Mouse (Mus musculus) left cerebral cortex, postnatal 10 days (tissue): ENCODE measurements at regions not wholly inside any gene's neighbourhood (a gene's known extent, or its start where the extent isn't known, plus 50 kb on each side); places are given as distances from the start of the nearest gene placed in this dataset.

ENCODE experiments used
- DNase-seq, 2 experiments: peaks; one replicate each; pipeline ENCODE4 v3.0.0; 2021 to 2022; ENCODE audit warnings: low spot score in 2 of 2, mixed read lengths in 1 of 2; ENCODE audit errors: extremely low spot score in 1 of 2
- intact Hi-C: fragments of 180-260 bp; cut with DNase I; formaldehyde crosslinking; loops from one replicate; pipeline ENCODE4 v1.15.1; 2025

DNA sequence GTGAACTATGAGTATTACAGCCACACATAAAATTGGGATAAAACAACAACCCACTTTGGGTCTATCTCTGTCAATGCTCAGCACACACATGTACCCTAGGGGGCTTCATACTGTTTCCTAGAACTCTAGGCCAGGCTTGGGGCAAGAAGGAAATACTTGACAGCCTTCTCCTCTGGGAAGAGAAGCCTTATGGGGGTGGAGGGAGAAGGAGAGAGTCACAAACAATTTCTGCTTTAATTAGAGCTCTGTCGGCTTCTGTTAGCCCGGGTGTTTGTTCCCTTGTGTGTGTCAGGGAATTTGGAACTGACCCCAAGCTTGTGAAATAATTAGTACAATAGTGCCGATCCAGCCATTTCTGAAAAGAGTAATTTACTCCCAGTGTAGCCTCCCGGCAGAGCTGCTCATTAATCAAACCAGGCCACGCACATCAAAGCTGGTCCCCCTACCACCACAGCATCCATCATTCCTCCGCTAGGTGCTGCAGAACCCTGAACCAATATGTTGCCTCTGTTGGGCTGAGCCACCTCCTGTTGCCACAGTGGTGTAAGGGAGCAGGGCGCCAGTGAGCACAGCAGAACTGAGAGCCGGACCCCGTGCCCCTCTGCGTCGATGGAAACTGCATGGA is 307.3 kb downstream of the Tmem114 start:
- no peak for DNase-seq
- intact Hi-C loops, result no loop called here

DNA sequence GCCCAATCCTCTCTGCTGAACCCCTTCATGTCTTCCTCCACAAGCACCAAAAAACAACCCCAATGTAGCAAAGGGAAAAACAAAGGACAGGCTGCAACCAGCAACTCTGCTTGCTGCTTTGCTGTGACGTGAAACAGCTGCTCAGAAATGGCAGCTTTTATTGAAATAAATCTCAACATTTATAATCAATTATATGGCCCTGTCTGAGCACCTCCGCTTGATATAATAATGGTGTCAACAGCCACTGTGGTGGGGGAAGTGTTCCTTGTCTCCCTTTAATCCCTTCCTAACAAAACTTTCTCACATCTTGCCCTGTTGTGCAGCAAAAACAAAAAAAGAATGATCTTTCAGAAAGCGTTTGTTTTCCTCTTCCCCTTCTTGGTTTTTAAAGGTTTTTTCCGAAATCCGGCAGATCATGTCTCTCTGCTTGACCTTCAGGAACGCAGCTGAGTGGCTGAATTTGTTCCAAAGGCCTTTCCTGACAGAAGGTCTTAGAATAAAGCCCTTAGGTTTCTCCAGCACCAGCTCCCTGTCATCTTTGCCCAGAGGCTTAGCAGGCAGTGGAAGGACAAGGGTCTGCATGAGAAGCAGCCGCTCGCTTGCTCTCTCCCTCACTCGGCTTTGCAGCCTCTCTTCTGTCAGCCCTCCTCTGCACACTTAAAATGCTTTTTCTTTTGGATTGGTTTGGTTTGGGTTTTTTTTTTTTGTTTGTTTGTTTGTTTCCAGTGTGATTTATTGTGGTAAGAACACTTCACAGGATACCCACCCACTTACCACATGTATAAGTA is 313.4 kb downstream of the Tmem114 start:
- intact Hi-C loops, result no loop called here
- no peak for DNase-seq

DNA sequence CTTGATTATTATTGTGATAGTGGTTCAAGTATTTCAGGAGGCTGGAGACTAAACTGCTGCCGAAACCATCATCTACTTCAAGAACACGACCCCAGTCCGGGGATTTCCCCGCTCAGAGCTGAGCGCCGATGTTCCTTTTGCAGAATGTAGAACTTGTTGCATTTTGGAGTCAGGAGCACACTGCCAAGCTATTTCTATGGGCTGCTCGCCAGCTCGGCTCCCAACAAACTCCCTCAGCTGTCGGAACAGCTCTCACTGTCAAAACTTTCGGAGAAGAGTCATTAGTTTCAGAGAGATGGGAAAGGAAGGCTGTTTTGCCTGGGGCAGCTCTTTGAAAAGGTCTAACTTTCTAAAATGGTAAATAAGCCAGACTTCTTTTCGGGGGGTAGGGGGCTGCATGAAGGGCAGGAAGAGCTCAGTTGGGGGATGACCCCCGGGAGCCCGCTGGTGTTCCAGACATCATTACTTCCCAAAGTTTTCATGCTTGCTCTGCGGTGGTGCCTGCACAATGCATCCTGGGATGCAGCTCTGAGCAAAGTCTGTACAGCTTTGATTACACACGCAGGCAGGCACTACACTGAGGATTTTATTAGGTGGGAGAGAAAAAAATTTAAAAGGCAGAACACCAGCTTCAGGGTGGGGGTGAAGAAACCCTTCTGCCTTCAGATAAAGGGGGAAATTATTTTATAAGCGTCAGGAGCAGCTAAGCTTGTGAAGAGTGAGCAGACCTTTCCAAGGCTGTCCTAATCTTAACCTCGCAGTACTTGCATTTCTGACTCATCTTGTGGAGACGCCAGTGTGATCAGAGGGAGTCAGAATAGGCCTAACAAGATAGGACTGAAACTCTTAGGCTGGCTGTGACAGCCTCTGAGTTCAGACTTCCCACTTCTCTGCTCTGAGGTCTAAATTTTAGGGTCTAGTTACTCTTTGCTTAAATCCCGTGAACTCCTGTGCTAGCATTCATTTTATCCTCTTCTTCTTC is 316.5 kb downstream of the Tmem114 start:
- intact Hi-C loops, result no loop called here
- peak; percentile 40 to 59 for DNase-seq

DNA sequence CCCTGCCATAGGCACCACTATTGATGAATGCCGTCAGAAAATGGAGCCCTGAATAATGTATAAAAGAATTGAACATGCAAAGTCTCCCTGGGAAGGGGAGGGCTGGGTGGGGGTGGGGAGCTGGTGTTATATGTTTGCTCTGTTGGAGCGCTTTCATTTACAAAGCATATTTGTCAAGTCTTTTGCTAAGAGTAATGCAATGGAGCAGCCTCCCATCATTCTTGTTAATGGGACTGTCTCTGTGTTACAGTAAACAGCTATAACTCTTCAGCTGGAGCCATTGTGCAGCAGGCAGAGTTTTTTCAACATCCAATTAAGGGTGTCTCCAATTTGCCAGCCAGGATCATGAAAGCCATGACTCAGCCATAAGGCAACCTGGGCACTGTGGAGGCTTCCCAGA is 345.9 kb downstream of the Tmem114 start:
- no peak for DNase-seq
- intact Hi-C loops, result no loop called here

DNA sequence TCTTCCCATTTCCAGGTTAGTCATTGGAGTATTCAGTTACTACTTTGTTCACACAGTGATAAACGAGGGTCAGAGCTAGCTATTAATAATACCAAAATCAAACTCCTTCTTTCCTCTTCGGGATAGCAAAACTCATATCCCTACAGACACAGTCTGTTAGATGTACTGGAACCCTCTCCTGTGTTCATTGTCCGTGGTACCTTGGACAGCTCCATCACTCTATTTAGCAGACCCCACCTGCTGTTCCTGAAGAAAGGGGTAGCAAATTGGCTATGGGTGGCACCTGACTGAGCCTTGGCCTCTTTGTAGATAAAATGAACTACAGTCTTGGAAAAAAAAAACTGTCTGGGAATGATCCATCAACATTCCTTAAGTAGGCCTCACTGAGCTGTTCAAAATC is 346.5 kb downstream of the Tmem114 start:
- no peak for DNase-seq
- intact Hi-C loops, result no loop called here

DNA sequence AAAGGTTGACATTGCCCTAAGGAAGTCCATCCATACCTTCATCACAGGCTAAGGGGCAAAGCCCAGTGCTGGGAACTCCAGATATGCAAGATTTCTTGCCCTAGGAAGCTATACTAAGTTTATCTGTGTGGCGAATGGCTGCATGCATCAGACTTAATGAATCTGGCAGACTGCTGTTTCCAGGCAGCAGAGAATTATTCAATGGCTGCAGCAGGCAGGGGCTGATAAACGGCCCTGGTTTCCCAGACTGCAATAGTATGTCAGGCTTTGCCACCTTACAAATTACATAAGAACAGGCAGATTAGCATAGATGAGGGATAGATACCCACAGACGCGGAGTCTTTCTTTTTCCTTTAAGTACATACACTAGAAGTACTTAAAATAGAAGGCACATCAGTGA is 350.2 kb downstream of the Tmem114 start:
- intact Hi-C loops, result no loop called here
- DNase-seq, result no peak

DNA sequence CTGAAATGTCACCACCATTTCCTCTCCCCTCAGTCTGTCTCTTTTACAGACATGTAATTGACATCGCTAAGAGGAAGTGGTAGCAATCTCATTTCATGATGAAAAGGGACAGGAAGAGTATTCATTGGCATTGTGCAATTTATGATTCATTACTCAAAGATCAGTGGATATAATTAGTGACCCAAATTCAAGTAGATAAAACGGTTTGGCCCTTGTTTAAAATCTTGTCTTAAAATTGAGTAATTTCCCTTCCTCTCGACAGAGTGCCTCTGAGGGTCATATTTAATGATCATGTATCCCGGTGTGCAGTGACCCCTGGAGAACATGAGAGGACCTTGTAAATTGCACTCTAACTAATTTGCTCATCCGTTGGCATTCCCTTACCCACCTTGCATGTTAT is 371.0 kb downstream of the Tmem114 start:
- no peak for DNase-seq
- intact Hi-C loops, result no loop called here

DNA sequence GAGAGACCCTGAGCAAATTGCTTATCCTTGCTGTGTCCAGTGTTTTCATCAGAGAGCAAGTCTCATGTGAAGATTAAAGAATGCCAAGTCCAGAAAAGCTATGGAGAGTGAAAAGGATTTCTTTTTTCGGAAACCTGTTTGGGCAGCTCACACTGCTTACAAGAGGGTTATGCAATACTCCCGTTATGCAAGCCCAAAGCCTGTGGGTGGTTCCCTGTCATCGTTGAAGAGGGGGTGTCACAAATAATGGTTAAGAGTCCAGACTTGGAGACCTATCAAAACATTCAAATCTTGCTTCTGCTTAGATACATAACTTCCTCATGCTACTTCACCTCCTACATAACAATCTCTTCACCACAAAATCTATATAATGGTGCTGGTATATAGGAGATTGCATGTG is 416.0 kb downstream of the Tmem114 start:
- intact Hi-C loops, result no loop called here

DNA sequence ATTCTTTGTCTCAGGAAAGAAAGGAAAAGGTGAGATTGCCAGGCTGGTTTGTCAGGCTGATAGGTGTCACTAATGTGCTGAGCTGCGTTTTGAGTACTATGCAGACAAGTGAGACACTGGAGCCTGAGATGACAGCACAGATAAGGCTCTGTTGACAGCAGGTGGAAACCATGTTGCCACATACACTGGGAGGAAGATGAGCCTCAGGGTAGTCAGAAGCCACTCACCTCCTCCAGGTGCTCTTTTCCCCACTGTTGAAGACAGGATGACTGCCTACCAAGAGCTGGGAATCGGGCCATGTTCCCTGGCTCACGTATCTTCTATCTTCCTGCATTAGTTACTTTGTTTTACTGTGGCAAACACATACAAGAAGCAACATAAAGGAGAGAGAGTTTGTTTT is 418.3 kb downstream of the Tmem114 start:
- DNase-seq, result no peak
- intact Hi-C loops, result no loop called here

More for the DNA sequence above, 416.0 kb downstream of the Tmem114 start:
- no peak for DNase-seq

DNA sequence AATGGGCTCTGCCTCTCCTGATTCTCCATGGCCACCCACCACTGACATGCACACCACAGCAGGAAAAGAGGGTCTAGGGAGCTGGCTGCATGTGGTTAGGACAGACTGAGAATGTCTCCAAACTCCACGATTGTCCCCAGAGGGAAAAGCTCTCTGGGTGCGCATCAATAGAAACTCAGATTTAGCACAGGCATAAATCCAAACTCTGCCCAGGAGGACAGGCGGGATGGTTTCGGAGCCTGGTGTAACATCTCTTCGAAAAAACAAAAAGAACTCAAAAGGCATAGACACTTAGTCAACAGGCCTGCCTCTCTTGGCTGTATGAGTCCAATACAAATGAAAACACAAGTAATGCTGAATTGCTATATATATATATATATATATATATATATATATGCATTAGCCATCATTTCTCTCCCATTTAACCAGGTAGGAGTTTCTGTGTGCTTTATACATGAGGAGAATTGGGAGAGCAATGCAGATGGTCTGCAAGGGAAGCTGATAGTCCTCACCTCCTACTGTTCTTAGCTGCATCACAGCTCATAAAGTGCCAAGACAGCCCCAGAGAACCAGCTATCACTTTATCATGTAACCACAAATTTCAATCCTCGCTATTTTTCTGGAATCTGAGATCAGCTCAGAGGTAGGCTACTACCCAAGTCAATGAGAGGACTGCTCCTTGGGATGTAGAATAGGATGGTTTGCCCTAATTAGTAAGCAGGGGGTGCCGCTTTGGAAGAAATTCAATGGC is 422.4 kb downstream of the Tmem114 start:
- DNase-seq, result no peak
- intact Hi-C loops, result no loop called here

DNA sequence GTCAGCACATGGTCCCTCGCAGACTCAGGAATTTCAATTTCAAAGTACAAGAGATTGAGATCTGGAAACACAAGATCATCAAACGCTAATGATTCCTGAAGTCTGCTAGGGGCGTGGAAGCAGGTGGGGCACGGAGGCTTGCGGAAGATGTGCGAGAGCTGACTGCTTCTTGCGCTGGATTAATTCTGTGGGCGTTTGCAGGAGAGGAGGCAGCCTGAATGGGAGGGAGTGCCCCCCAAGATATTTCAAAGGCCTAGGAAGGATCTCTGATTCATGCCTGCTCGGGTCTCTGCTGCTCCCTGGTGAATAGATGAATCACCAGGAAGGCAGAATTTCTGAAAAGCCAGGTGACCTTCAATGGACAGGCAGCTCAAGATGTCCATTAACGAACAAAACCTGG is 442.1 kb downstream of the Tmem114 start:
- no peak for DNase-seq
- intact Hi-C loops, result no loop called here

DNA sequence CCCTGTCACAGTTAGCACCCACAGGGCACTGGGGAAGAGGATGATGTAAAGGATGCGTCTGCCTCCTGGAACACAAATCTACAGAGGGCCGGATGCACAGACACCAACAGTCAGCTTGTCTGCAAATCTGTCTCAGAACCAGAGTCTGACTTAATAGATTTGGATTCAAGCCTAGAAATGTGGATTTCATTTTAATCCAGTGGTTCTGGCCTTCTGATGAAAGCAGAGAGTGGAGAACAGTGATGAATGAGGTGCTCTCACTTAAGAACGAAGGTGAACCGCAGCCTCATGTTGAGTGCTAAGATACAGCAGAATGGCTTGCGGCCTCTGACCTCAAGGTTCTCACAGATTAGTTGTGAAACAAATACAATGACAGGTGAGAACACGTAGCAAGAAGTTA is 446.5 kb downstream of the Tmem114 start:
- DNase-seq, result no peak
- intact Hi-C loops, result no loop called here

DNA sequence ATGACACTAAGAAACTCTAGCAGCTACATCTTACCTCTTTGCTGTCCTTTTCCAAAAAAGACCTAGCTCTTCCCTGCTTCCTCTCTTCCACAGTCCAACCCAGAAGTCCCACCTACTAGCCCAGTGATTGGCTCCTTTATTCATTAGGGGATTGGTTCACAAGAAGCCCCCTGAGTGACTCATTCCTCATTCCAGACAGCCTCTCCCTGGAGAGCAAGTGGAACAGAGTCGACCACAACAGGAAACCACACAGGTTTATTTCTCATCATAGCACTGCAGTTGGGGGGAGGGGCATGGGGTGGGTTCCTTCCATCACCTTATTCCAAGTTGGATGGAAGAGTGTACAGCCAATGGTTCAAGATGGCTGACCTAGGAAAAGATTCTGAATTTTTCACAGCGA is 473.3 kb downstream of the Tmem114 start:
- intact Hi-C loops, result no loop called here
- DNase-seq, result no peak

DNA sequence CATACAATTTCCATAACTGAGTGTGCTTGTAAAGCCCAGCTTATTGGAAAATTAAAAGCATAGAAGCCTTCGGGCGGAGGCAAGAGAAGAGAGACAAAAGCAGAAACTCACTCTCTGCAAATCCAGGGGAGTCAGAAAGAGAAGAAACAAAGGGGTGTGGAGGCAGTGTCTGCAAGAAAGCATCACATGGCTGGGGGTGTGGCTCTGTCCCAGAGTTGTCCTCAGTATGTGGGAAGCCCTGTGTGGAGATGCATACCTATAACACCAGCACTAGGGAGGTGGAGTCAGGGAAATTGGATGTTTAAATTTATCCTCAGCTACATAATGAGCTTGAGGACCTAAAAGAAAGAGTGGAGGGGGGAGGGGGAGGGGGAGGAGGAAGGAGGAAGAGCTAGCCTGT is 482.6 kb downstream of the Tmem114 start:
- DNase-seq, result no peak
- intact Hi-C loops, result no loop called here

DNA sequence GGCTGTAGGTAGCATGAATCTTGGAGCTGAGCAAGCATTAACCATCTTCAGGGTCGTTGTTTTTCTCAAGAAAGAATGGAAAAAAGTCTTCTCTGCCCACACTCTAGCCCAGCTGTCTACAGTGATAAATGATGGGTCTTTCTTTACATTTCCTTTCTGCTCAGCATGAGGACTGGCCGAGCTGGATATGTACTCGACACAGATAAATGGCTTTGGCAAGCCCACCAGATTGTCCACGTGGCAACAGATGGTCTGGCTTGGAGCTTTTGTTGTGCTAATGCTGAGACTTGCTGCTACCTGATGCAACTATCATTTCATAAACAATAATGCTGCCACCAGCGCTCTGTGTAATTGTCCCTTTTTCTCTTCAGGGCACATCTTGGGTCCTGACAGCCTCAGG is 487.8 kb downstream of the Tmem114 start:
- intact Hi-C loops, result no loop called here
- DNase-seq, result no peak

DNA sequence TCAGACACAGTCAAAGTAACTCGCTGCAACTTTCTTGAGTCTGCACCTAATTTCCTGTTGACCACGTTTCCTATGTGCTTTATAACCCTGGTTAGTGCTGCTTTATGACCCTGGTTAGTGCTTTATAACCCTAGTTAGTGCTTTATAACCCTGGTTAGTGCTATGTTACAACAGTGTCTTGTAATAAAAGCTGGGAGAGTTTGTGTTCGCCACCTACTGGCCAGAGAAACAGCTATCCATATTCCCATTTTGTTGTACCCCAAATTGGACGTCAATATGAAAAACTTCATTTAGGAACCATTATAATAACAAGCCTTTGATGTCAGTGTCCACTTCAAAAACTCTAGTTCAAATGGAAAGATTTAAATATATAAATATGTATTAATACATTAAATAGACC is 492.6 kb downstream of the Tmem114 start:
- intact Hi-C loops, result no loop called here
- no peak for DNase-seq

DNA sequence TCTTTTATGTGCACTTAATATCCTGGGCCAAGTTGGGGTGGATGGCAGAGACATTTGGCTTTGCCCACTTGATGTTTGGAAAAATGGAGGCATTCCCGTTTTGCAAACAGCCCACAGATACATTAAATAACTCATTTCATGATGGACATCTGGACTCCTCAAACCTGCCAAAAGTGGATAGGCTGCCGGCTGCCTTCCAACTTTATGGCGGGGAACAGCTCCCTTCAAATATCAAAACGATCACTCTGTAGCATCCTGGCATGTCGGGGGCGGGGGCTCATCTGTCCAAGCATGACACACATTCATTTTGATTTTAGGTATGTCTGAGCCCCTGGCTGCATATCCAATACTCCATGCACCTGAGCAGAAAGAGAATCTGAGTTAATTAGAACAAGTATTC is 493.3 kb downstream of the Tmem114 start:
- no peak for DNase-seq
- intact Hi-C loops, result no loop called here

DNA sequence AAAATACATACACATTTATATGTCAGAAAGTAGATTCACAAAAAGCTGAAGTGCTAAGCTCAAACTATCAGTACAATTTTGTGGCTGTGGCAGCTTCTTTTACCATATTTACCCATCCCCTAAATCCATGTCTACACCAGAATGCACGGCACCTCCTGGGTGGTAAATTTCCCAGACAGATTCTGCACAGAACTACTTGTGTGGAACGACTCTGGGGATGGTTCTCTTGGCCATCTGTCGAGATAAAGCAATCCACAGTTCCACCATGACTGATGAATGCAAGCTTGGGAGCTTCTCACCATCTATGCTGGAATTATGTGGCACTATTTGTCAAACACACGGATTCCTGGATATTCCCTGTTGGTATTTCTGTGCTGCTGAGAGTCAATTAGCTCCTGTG is 495.8 kb downstream of the Tmem114 start:
- DNase-seq, result no peak
- intact Hi-C loops, result no loop called here

DNA sequence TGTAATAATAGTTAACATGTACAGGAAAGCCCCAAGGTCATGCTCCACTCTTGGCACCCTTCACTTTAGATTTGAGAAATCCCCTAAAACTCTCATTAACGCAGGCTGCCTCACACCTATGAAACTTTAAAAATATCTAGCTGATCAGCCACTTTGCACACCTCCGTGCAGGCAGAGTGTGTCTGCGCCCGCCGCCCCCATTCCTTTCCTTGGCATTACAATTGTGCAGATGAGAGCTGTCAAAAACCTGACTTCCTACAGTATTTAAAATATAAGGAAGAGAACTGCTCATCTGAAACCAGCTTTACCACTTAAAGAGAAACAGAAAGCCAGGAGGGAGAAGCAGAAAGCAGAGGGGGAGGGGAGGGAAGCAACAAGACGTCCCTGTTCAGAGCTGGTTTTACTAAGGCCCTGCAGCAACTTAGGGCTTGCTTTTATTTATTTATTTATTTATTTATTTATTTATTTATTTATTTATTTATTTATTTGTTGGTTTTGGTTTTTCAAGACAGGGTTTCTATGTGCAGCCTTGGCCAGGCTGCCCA is 496.5 kb downstream of the Tmem114 start:
- intact Hi-C loops, result no loop called here
- no peak for DNase-seq
